Mouse (Mus musculus): ENCODE results near the gene Tspan2.

Gene Tspan2

DNA sequence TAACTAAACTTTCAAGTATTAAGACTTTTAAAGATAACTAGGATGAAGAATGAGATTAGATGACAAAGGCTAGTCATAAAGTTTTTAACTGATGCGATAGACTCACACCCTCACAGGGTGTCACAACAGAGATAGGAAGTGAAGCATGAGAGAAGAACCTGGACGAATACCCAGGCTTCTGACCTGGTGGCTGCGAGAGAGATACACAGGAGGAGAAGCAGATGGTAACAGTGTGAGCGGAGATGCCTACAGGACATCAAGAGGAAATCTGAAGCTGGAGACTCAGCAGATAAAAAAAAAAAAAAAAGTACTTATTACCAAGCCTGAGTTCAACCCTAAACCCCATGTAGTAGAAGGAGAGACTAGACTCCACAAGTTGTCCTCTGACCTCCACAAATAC, 38.7 kb downstream of the Tspan2 start:
- DNase-seq (ENCODE audit: low read depth): no peak

DNA sequence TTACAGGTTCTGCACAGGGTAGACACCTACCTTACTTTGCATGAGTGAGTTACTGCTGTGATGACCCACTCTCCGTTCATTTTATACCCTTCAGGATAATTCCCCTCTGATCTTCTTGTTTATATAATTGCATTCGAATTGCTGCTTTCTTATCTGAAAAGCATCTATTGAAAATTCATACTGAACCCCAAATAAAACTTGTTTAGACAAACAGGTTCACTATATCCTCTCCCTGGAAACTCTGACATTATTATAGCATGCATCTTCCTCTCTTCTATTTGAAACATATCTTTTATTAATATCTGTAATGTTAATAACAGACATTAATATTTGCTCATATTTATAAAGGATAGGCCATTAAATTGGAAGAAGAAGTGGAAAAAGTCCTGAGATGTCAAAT, 48.3 kb downstream of the Tspan2 start, which contains the start of gene Tshb:
Gene Tshb (minus strand): TSS at position 101 of the 400 bp plus-strand sequence.
- no peak for DNase-seq (ENCODE audit: low read depth)

DNA sequence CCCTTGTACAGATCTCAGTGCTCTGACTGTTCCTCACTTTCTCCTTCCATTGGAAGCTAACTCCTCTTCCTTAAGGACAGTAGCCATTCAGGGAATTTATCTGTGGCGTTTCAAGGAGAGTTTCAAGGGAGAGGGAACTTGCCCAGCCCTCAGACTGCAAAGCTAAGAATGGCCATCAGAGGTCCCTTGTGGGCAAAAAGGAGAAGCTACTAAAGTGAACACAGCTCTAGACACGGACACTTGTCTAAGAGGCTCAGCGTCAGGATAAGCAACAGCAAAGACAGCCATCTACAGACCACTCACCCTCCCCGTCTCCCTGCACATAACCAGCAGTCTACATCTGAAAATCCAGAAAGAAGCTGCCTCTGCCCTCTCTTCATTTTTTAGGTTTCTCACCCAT, 53.0 kb downstream of the Tspan2 start:
- DNase-seq (ENCODE audit: low read depth): peak; percentile 13

DNA sequence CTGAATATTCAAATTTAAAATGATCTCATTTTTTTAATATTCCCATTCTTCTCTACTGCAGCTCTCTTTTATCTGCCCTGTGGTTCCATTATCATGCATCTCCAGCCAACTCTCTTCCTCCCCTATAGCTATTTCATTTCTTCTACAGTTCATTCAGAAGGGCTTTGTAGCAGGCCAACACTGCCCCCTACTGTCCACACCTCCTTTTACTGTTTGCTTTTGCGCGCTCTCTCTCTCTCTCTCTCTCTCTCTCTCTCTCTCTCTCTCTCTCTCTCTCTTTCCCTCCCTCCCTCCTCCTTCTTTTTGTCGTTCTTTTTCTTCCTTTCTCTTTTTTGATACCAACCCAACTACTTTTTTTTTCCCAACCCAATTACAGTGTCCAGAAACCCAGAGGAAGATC, 69.6 kb downstream of the Tspan2 start:
- DNase-seq (ENCODE audit: low read depth): peak; percentile 90

DNA sequence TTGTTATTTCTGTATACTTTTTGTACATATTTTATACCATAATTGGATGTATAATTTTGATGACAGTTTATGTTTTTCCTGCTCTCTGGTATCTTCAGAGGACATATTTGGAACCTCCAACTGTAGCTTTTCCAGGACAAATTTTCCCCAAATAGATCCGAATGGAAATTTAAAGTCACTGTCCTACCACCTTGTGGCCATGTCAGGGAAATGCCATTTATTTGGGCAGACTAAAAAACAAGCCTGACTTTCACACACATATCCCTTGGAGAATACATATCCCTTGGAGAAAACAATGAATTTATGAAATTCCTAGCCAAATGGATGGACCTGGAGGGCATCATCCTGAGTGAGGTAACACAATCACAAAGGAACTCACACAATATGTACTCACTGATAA, 108.1 kb downstream of the Tspan2 start:
- no peak for DNase-seq (ENCODE audit: low read depth)

DNA sequence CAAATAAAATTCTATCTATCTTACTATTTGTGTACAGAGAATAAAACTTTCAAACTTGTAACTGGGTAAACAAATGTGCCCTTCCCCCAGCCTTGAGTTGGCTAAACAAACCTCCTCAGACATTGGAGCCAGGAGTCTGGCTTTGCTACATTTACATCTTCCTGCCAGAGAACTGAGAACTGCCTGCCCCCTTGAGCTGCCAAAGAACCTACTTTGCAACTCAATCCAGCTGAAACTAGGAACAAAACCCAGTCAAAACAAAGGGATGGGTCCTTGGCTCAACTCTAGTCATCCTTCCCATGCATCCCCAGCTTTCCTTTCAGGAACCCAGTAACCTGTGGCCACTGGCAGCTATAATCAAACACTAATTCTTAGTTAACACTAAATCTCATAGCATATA, 114.3 kb downstream of the Tspan2 start:
- no peak for DNase-seq (ENCODE audit: low read depth)
